Mouse (Mus musculus) gastrocnemius, postnatal 14 days (tissue): ENCODE measurements around the gene Krt6b. TPM values are rescaled to one million over a fixed set of nuclear protein-coding genes. Genes with fewer than 3 reads are reported as not detected.

Experiments used
- microRNA-seq, 2 experiments: library from miRNA; unstranded; fragments of <30 nt; microRNA quantifications; one replicate each; pipeline ENCODE4 v1.2.0; 2021
- total RNA-seq, 2 experiments: library from RNA; stranded (reverse); gene quantifications; 2 replicates each; pipeline ENCODE4 v1.2.3; 2021

Krt6b gene
- total RNA-seq, 2 experiments from 2014 or later, result not detected

Small RNA genes lying within 50 kb of the gene (microRNA-seq; reads per million reads assigned to microRNA genes)
- 0 reads per million in 2 experiments for gene Gm44323
- gene Gm44342, result 0 reads per million in 2 experiments
- gene Gm44383, result 0 reads per million in 2 experiments
- gene Gm44479, result 0 reads per million in 2 experiments

Other genes starting within 250 kb of the Krt6b start
- gene Krt87, start 241.5 kb downstream of the Krt6b start, total RNA-seq, result not detected
- gene Krt88, start 232.5 kb downstream of the Krt6b start, total RNA-seq, result not detected
- gene Krt81, start 216.5 kb downstream of the Krt6b start, total RNA-seq, result not detected
- gene Krt86, start 206.8 kb downstream of the Krt6b start, total RNA-seq, result not detected
- gene Krt83, start 188.8 kb downstream of the Krt6b start, total RNA-seq, result under 1 TPM in 1 of 2 experiments, not detected in 1; 0.14 TPM
- gene Gm49425, start 163.0 kb downstream of the Krt6b start, total RNA-seq, result not detected
- under 1 TPM in 1 of 2 experiments, not detected in 1; 0.08 TPM for gene Krt84, start 147.5 kb downstream of the Krt6b start, total RNA-seq
- gene Krt82, start 129.6 kb downstream of the Krt6b start, total RNA-seq, result not detected
- not detected for gene Krt90, start 117.3 kb downstream of the Krt6b start, total RNA-seq
- gene Krt75, start 106.4 kb downstream of the Krt6b start, total RNA-seq, result not detected
- not detected for gene Gm5414, start 52.1 kb downstream of the Krt6b start, total RNA-seq
- gene Gm5478, start 32.9 kb downstream of the Krt6b start, total RNA-seq, result not detected
- not detected for gene Krt6a, start 14.0 kb upstream of the Krt6b start, total RNA-seq
- gene Krt5, start 32.6 kb upstream of the Krt6b start, total RNA-seq, result not detected
- not detected for gene Krt71, start 62.8 kb upstream of the Krt6b start, total RNA-seq
- not detected for gene Krt72, start 106.2 kb upstream of the Krt6b start, total RNA-seq
- gene Krt73, start 122.1 kb upstream of the Krt6b start, total RNA-seq, result not detected
- gene Krt2, start 137.9 kb upstream of the Krt6b start, total RNA-seq, result not detected
- not detected for gene Krt1, start 170.5 kb upstream of the Krt6b start, total RNA-seq
- gene Krt77, start 189.4 kb upstream of the Krt6b start, total RNA-seq, result not detected
- not detected for gene Krt76, start 212.6 kb upstream of the Krt6b start, total RNA-seq
- gene Krt4, start 244.4 kb upstream of the Krt6b start, total RNA-seq, result under 1 TPM in 1 of 2 experiments, not detected in 1; 0.16 TPM